Mouse (Mus musculus): ENCODE measurements around the gene Glrx. TPM values are rescaled to one million over a fixed set of nuclear protein-coding genes. Genes with fewer than 3 reads are reported as not detected.

Glrx gene
- total and polyA plus RNA-seq, 3 experiments = 36.6 to 48.5 (median 38.8) TPM

DNA sequence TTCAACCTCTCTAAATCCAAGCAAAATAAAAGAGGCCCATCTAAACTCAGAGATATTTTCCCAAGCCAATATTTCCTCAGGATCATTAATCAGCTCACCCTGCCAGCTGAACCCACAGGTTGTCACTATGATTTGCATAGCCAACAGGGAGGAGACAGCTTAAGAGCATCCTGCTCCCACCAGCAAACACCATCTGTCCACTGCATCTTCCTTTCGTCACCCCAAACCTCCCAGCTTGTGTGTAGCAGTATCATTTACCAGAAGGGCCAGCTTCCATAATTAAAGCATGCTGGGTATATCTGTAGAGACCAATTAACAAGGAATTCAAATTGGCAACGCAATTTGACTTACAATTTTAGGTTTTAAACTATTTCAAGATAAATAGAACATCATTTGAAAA lies 40.8 kb downstream of the Glrx start:
- no peak overlapping the region for H3K9ac ChIP-seq (ENCODE audit: low read depth, low read length)
- no peak overlapping the region for H3K4me3 ChIP-seq
- H3K27ac ChIP-seq = no peak overlapping the region
- no peaks in the 10 kb centered on the region for H3K27me3 ChIP-seq (ENCODE audit: control insufficient read depth, insufficient read depth, low read length)
- intact Hi-C loops (cut with DNase I) = no loop called here
- H3K36me3 ChIP-seq (ENCODE audit: control insufficient read depth, insufficient read depth, low read length) = peaks cover 6% of the 10 kb centered on the region
- 90% methylated on average over 2 of the region's 2 CpGs for WGBS
- H3K4me1 ChIP-seq (ENCODE audit: control insufficient read depth, insufficient read depth, low read length) = no peaks in the 10 kb centered on the region; the same call in 1 of the 2 replicates
- no peak for DNase-seq
- no peaks in the 10 kb centered on the region for H3K79me2 ChIP-seq (replicated peaks; ENCODE audit: control insufficient read depth, insufficient read depth, low read length)
- TF ChIP-seq CTCF (IDR thresholded peaks at IDR 0.05) (no peak), EP300 (IDR thresholded peaks at IDR 0.05; ENCODE audit: insufficient read depth, low read depth, low read length) (no peak), POLR2A (IDR thresholded peaks at IDR 0.05; ENCODE audit: insufficient read depth, low read depth, low read length) (no peak)

- H3K27me3 ChIP-seq (ENCODE audit: control insufficient read depth, insufficient read depth, low read length) = no peaks in the 10 kb centered on the region
- H3K4me1 ChIP-seq (ENCODE audit: control insufficient read depth, insufficient read depth, low read length) = no peaks in the 10 kb centered on the region; the same call in 1 of the 2 replicates
- DNase-seq = peak in 1 of 2 experiments; percentile 13
- no peaks in the 10 kb centered on the region for H3K79me2 ChIP-seq (replicated peaks; ENCODE audit: control insufficient read depth, insufficient read depth, low read length)
- WGBS = 22% methylated on average over 3 of the region's 3 CpGs
- intact Hi-C loops (cut with DNase I) = no loop called here
- H3K9ac ChIP-seq (ENCODE audit: low read depth, low read length) = no peak overlapping the region
- no peak overlapping the region for H3K4me3 ChIP-seq
- peak overlapping the region; percentile 60 for H3K27ac ChIP-seq
- no peak for TF ChIP-seq EP300 (IDR thresholded peaks at IDR 0.05; ENCODE audit: insufficient read depth, low read depth, low read length)
- TF ChIP-seq POLR2A (IDR thresholded peaks at IDR 0.05; ENCODE audit: insufficient read depth, low read depth, low read length) = no peak
- no peak for TF ChIP-seq CTCF (IDR thresholded peaks at IDR 0.05)
- peaks cover 4% of the 10 kb centered on the region for H3K36me3 ChIP-seq (ENCODE audit: control insufficient read depth, insufficient read depth, low read length)
These were observed 44.1 kb downstream of the Glrx start for GRCm38 (mm10) chr13:75883792-75884191.

- H3K9ac ChIP-seq (ENCODE audit: low read depth, low read length) = no peak overlapping the region
These were observed 52.2 kb downstream of the Glrx start for GRCm38 (mm10) chr13:75891868-75892267.

DNA sequence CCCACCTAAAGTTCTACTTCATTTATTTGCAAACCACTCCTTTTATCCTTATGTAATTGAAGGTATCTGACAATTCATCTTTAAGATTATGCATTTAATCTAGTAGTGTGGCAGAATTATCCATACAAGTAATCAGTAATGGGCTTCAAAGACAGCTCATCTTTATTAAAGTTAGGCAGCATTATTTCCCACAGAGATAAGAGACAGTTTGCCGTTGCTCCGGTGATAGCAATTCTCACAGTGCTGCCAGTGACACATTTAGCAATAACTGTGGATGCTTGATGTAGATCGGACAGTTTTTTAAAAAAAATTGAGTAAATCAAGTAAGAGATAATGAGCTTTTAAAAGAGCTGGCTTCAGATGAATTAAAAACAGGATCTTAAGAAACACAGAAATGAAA lies 52.6 kb downstream of the Glrx start:
- TF ChIP-seq EP300 (IDR thresholded peaks at IDR 0.05; ENCODE audit: insufficient read depth, low read depth, low read length) (no peak), POLR2A (IDR thresholded peaks at IDR 0.05; ENCODE audit: insufficient read depth, low read depth, low read length) (no peak), CTCF (IDR thresholded peaks at IDR 0.05) (no peak)
- 39% methylated on average over 3 of the region's 3 CpGs for WGBS
- no peaks in the 10 kb centered on the region; the same call in none of the 2 replicates for H3K36me3 ChIP-seq (ENCODE audit: control insufficient read depth, insufficient read depth, low read length)

More at GRCm38 (mm10) chr13:75891868-75892267, 52.2 kb downstream of the Glrx start:
- intact Hi-C loops (cut with DNase I) = no loop called here
- no peak overlapping the region for H3K27ac ChIP-seq
- WGBS = 81% methylated on average over 4 of the region's 4 CpGs
- DNase-seq = no peak
- no peaks in the 10 kb centered on the region for H3K79me2 ChIP-seq (replicated peaks; ENCODE audit: control insufficient read depth, insufficient read depth, low read length)
- no peaks in the 10 kb centered on the region for H3K27me3 ChIP-seq (ENCODE audit: control insufficient read depth, insufficient read depth, low read length)
- H3K4me3 ChIP-seq = no peak overlapping the region
- H3K4me1 ChIP-seq (ENCODE audit: control insufficient read depth, insufficient read depth, low read length) = no peaks in the 10 kb centered on the region; the same call in 1 of the 2 replicates
- no peaks in the 10 kb centered on the region; the same call in none of the 2 replicates for H3K36me3 ChIP-seq (ENCODE audit: control insufficient read depth, insufficient read depth, low read length)
- TF ChIP-seq EP300 (IDR thresholded peaks at IDR 0.05; ENCODE audit: insufficient read depth, low read depth, low read length) (no peak), POLR2A (IDR thresholded peaks at IDR 0.05; ENCODE audit: insufficient read depth, low read depth, low read length) (no peak), CTCF (IDR thresholded peaks at IDR 0.05) (no peak)

GRCm38 (mm10) chr13:75892876-75893275 lies 53.2 kb downstream of the Glrx start:
- H3K36me3 ChIP-seq (ENCODE audit: control insufficient read depth, insufficient read depth, low read length) = no peaks in the 10 kb centered on the region; the same call in none of the 2 replicates
- H3K27me3 ChIP-seq (ENCODE audit: control insufficient read depth, insufficient read depth, low read length) = no peaks in the 10 kb centered on the region
- WGBS = 46% methylated on average over 6 of the region's 6 CpGs
- TF ChIP-seq EP300 (IDR thresholded peaks at IDR 0.05; ENCODE audit: insufficient read depth, low read depth, low read length) (no peak), POLR2A (IDR thresholded peaks at IDR 0.05; ENCODE audit: insufficient read depth, low read depth, low read length) (no peak), CTCF (IDR thresholded peaks at IDR 0.05) (no peak)
- no peaks in the 10 kb centered on the region; the same call in 1 of the 2 replicates for H3K4me1 ChIP-seq (ENCODE audit: control insufficient read depth, insufficient read depth, low read length)
- H3K79me2 ChIP-seq (replicated peaks; ENCODE audit: control insufficient read depth, insufficient read depth, low read length) = no peaks in the 10 kb centered on the region
- no peak overlapping the region for H3K9ac ChIP-seq (ENCODE audit: low read depth, low read length)
- no peak overlapping the region for H3K4me3 ChIP-seq
- no peak overlapping the region for H3K27ac ChIP-seq
- intact Hi-C loops (cut with DNase I) = no loop called here
- no peak for DNase-seq

More for the DNA sequence above, 52.6 kb downstream of the Glrx start:
- intact Hi-C loops (cut with DNase I) = no loop called here
- H3K9ac ChIP-seq (ENCODE audit: low read depth, low read length) = no peak overlapping the region
- no peaks in the 10 kb centered on the region; the same call in 1 of the 2 replicates for H3K4me1 ChIP-seq (ENCODE audit: control insufficient read depth, insufficient read depth, low read length)
- H3K79me2 ChIP-seq (replicated peaks; ENCODE audit: control insufficient read depth, insufficient read depth, low read length) = no peaks in the 10 kb centered on the region
- H3K4me3 ChIP-seq = no peak overlapping the region
- no peaks in the 10 kb centered on the region for H3K27me3 ChIP-seq (ENCODE audit: control insufficient read depth, insufficient read depth, low read length)
- DNase-seq = no peak
- H3K27ac ChIP-seq = no peak overlapping the region

Other genes with a start within 250 kb of the Glrx start
- 10 to 100 TPM; 26.0 to 30.0 TPM for gene Ell2, start 133.1 kb upstream of the Glrx start, total RNA-seq (2021)
- gene Ell2, start 133.1 kb upstream of the Glrx start, polyA plus RNA-seq (2012; rRNA removed) = 3.4 and 5.1 TPM in 2 replicates
- 10 to 100 TPM; 11.3 to 12.6 TPM for gene Rhobtb3, start 104.1 kb downstream of the Glrx start, total RNA-seq (2021)
- 7.6 and 16.0 TPM in 2 replicates for gene Rhobtb3, start 104.1 kb downstream of the Glrx start, polyA plus RNA-seq (2012; rRNA removed)
- gene Spata9, start 127.3 kb downstream of the Glrx start, total RNA-seq (2021) = not detected
- not detected in 2 replicates for gene Spata9, start 127.3 kb downstream of the Glrx start, polyA plus RNA-seq (2012; rRNA removed)
- 10 to 100 TPM; 10.9 to 14.9 TPM for gene Rfesd, start 178.9 kb downstream of the Glrx start, total RNA-seq (2021)
- 4.4 and 8.4 TPM in 2 replicates for gene Rfesd, start 178.9 kb downstream of the Glrx start, polyA plus RNA-seq (2012; rRNA removed)
- not detected for gene Gpr150, start 217.1 kb downstream of the Glrx start, total RNA-seq (2021)
- not detected in 2 replicates for gene Gpr150, start 217.1 kb downstream of the Glrx start, polyA plus RNA-seq (2012; rRNA removed)

Measured in heart, adult 2 months (tissue).